Comparison of ENCODE assay signal across 8 mouse cellular contexts in genomic region chr4:139950431-139950848, GRCm38 (mm10). TPM values are rescaled to one million over a fixed set of nuclear protein-coding genes. Genes with fewer than 3 reads are reported as not detected.
DNase-seq lines count a peak whose midpoint lies in the region; ATAC-seq lines count a peak whose summit lies in the region.

No protein-coding gene starts in this region.

- H3K4me3 ChIP-seq in heart, embryonic 10.5 days, result peak overlapping the region; percentile 51
- peak overlapping the region; percentile 18; the same call in 1 of the 2 replicates for H3K4me3 ChIP-seq in forebrain, embryonic 14.5 days (ENCODE audit: low read depth, low read length)

- peaks cover 9% of the 10 kb centered on the region for H3K4me1 ChIP-seq in heart, embryonic 10.5 days
- 0 out of 2 replicates have a peak, but pooled peaks cover 7% of the 10 kb centered on the region for H3K4me1 ChIP-seq in forebrain, embryonic 14.5 days (ENCODE audit: control insufficient read depth, insufficient read depth, low read length)

- H3K9ac ChIP-seq in forebrain, embryonic 14.5 days (ENCODE audit: low read length), result 0 out of 2 replicates have a peak overlapping the region, but pooled peaks have one; percentile 0

- 0 out of 2 replicates have a peak, but pooled peaks have one; percentile 57 for ATAC-seq in forebrain, embryonic 14.5 days

- no peaks in the 10 kb centered on the region for H3K36me3 ChIP-seq in heart, embryonic 10.5 days
- no peaks in the 10 kb centered on the region for H3K36me3 ChIP-seq in forebrain, embryonic 14.5 days (ENCODE audit: control insufficient read depth, insufficient read depth, low read length)

- H3K27ac ChIP-seq in heart, embryonic 10.5 days, result no peak overlapping the region
- no peak overlapping the region for H3K27ac ChIP-seq in forebrain, embryonic 14.5 days (ENCODE audit: low read depth, low read length)

- peak overlapping the region; percentile 48; the same call in 1 of the 2 replicates for H3K4me2 ChIP-seq in forebrain, embryonic 14.5 days (ENCODE audit: low read length)

- 2% methylated on average over 20 of the region's 20 CpGs for WGBS in heart, embryonic 10.5 days
- WGBS in forebrain, embryonic 14.5 days, result 2% methylated on average over 19 of the region's 20 CpGs

- no peak for DNase-seq in heart, embryonic 10.5 days (ENCODE audit: low spot score)
- no peak for DNase-seq in heart, postnatal 25 days (ENCODE audit: low spot score)
- peak; percentile 52 for DNase-seq in forebrain, embryonic 14.5 days (ENCODE audit: low spot score)
- DNase-seq in kidney, postnatal 14 days, result peak; percentile 59
- peak; percentile 30 for DNase-seq in lung, postnatal 36 days
- DNase-seq in left cerebral cortex, adult 8-10 months (ENCODE audit: low spot score in 2 of 2), result no peak
- DNase-seq in layer of hippocampus, postnatal 36 days, result no peak
- DNase-seq in left cerebral cortex, adult 18-20 months (ENCODE audit: low spot score in 2 of 2), result no peak

- no peaks in the 10 kb centered on the region for H3K9me3 ChIP-seq in heart, embryonic 10.5 days
- no peaks in the 10 kb centered on the region for H3K9me3 ChIP-seq in forebrain, embryonic 14.5 days (replicated peaks; ENCODE audit: control insufficient read depth, low read length)

- intact Hi-C loops in heart, postnatal 25 days (cut with DNase I), result no loop called here

- 0 out of 2 replicates have a peak, but pooled peaks cover 7% of the 10 kb centered on the region for H3K27me3 ChIP-seq in heart, embryonic 10.5 days (ENCODE audit: insufficient read depth, poor library complexity, severe bottlenecking)
- 0 out of 2 replicates have a peak, but pooled peaks cover 2% of the 10 kb centered on the region for H3K27me3 ChIP-seq in forebrain, embryonic 14.5 days (replicated peaks; ENCODE audit: control insufficient read depth, insufficient read depth, low read length)

RNA-seq across cellular contexts. Expression of gene Klhdc7a, which starts 17.4 kb away (rescaled TPM):
- polyA plus RNA-seq in heart, embryonic 10.5 days (2016; fragmentation: Nextera tagmentation; extraction: Ambion mirVana), result 0.06 and 0.09 TPM in 2 replicates
- 1 to 10 TPM in 1 of 2 experiments, under 1 TPM in 1; 0.99 to 1.9 TPM for total RNA-seq in heart, postnatal 25 days (2021)
- polyA plus RNA-seq in forebrain, embryonic 14.5 days (2014; fragmentation: Nextera tagmentation; extraction: Ambion mirVana), result 0.22 and 0.40 TPM in 2 replicates
- total RNA-seq in left cerebral cortex, adult 8-10 months (2022), result 1 to 10 TPM; 6.7 to 8.8 (median 7.6) TPM
- total RNA-seq in layer of hippocampus, postnatal 36 days (2021), result 1 to 10 TPM; 8.7 to 9.9 TPM
- 1 to 10 TPM; 6.8 to 8.6 TPM for total RNA-seq in left cerebral cortex, adult 18-20 months (2021)

Comparison
In these comparisons a context has a peak if more than half of its experiments do, and no peak if none do; other contexts are left out.
1. DNase-seq: peak in forebrain, embryonic 14.5 days (single experiment), kidney, postnatal 14 days (single experiment) and lung, postnatal 36 days (single experiment); none in heart, embryonic 10.5 days (single experiment), heart, postnatal 25 days (single experiment), left cerebral cortex, adult 8-10 months (0 of 2), layer of hippocampus, postnatal 36 days (0 of 2) and left cerebral cortex, adult 18-20 months (0 of 2).